Mouse (Mus musculus) limb, embryonic 15.5 days (tissue): Measurements from ENCODE around the gene Kctd15. TPM values are rescaled to one million over a fixed set of nuclear protein-coding genes. Genes with fewer than 3 reads are reported as not detected.

Experiments used
- polyA plus RNA-seq: library from polyadenylated mRNA; unstranded; fragments of >200 nt; fragmentation: Nextera tagmentation; extraction: Ambion mirVana; gene quantifications from 2 replicates; pipeline ENCODE4 v1.2.1, GENCODE M21; 2015

The Kctd15 gene
- polyA plus RNA-seq, 1 experiment from 2014 or later = 32.6 TPM

Other genes with a start within 250 kb of the Kctd15 start
- 1.2 and 1.3 TPM in 2 replicates for gene Chst8, start 156.0 kb upstream of the Kctd15 start, polyA plus RNA-seq